Mouse (Mus musculus) skeletal muscle tissue, adult 2 months (tissue): ENCODE measurements around the gene Opcml.

ENCODE experiments used
- DNase-seq: peaks from one replicate; pipeline ENCODE4 v3.0.0-alpha.2; 2012; ENCODE audit warnings: low read depth, low spot score

Opcml gene

DNA sequence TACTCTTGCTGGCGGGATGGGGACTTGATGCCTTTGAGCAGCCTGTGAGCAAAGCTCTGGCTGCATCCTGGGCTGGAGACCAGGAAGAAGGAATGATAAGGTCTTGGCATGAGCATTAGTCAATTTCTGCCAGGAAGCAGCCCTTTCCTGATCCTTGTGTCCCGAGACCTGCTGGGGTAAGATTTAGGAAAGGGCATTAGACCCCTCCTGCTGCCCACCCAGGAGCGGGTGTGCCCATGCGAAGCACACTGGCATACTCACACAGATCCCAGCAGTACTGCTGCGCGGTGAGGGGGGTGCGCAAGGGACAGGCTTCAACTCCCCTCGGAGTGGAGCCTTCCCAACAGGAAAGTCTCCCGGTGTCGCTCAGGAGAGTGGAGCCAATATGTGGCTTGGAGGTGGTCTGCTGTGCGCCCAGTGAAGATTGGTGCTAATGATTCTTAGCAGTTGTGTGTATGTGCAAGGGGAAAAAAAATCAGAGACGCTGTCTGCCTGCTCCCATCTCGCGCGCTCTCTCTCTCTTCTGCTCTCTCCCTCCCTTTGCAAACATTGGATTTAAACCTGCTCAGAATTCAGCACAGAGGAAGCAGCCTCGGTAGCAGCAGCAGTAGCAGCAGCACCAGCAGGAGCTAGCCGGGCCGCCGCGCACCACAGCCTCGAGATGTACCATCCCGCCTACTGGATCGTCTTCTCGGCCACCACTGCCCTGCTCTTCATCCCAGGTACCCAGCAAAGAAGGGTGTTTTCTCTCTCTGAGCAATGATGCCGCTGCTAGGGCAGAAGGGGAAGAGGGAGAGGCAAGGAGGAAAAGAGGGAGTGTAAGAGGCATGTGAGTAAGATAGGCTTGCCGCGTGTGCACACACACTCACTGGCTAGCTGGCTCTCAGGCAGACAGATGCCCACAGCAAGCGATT lies at the start of gene Opcml:
Gene Opcml (plus strand): TSS at position 51 of the 914 bp plus-strand sequence.
- no peak for DNase-seq

DNA sequence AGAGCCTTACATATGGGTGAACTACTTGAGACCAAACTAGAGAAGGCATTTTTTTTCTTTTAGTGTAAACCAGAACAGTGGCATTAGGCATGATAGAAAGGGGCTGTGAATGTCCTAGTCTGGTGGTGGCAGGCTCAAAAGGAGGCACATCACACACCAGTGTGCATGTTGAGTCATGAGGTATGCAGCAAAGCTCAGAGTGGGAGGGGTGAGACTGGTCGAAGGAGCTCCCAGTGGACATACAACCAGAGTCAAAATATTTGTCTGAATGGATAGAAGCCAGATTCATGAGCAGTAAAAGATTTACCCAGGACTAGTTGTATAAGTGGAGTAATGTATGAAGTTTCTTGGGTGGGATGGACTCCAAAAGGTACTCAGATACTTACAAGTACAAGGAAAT lies 31.9 kb upstream of the Opcml start:
- DNase-seq: no peak

DNA sequence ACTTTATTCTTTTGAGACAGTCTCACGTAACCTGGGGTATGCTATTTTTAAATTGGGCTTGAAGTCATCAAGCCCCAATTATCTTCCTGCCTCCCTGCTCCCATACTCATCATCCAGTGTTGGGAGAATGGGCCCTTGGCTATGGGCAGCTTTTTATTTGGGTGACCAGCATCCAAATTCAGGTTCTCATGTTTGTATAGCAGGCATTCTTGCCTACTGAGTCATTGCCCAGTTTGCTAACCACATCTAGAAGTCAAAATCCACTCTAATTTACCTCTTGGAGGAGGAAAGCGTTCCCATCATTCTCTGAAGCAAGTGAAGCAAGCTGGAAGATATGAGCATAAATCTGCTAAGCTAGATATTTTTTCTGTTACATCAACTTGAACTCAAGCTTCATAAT lies 29.4 kb upstream of the Opcml start:
- DNase-seq: no peak

DNA sequence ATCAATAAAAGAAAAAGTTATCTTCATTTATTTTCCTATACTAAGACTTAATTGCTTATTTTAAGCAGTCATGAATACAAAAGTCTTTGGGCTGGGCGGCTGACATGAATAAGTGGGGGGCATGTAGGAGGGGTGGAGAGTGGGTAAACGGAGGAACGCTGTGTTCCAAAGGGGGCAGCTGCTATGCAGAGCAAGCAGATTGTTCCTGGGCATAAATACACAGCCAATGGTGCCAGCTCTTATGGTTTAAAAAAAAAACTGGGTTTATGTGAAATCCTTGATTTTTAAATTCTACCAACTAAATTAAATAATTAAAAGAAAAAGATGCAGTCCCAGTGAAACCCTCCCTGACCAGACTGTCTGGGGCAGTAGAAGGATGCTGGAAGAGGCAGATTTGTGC lies 24.1 kb upstream of the Opcml start:
- no peak for DNase-seq

DNA sequence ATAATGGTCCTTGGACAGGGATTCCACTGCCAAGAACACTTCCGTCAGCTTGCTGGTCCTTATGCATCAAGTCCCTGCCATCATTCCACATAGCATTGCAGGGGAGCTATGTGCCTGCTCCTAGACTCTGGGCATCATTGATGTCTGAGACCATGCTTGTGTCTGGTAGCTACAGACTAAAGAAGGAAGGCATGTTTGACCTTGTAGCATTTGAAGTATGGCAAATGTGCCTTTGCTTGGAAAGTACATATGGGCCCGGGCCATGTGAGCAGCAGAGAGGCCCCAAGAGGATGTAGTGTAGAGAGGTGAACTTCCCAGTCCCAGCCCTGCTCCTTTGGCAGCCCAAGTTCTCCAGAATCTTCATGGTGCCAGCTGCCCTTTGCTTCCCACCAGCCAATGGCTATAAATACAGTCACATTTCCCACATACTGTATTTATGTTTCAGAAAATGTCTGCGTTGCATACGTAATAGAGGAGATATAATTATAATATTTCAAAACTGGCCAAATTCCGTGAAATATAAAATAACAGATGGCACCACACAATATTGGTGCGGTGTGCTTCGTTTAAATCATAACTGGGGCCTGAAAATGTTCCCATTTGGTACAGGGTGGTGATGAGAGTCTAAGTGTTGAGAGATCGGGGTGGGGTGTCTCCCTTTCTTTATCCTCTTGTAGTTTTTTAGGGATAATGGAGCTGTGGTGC lies 23.2 kb upstream of the Opcml start:
- no peak for DNase-seq

DNA sequence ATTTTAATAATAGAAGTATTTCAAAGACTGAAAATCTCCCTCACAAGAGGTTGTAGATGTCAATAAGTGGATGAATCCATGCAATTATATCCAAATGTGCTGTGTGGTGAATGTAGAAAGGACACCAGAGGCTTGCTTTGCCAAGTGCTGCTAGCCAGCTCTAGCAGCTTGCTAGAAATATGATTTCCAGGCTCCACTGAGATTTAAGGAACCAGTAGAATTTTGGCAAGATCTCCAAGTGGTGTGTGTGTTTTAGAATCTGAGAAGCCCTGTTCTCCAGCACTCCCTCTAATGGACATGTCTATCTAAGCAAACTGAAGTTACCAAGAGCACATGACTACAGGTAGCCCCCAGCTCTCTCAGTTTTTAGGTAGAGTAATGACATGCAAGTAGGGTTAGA lies 21.8 kb upstream of the Opcml start:
- DNase-seq: no peak

DNA sequence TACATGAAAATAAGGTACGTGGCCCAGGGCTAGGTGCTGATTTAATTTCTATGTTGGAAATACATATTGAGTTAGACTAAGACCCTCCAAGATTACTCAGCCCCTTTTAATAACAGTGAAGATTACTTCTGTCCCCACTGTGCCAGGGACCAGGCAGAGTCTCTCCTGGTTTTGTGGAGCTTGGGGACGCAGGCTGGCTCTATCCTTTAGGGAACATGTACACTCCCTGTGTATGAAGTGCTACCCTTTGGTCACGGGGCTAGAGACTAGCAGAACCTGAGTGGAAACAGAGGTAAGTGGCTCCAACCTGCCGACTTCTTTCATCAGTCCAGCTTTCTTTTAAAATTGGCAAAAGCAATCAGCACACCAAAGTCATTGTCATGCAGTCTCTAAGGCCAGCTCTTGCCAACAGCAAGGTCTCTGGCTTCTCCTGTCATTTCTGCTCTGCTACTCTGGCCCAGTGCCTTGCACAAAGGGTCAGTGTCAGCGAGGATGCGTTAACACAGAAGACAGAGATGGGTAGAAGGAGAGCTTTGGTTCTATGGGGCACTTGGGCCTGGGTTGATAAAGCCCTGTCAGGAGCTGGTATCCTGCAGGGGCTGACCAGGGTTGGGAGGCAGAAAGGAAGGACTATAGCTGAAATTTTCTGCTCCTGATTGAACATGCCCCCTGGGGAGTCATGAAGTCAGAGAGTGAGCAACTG lies 9.1 kb upstream of the Opcml start:
- no peak for DNase-seq

DNA sequence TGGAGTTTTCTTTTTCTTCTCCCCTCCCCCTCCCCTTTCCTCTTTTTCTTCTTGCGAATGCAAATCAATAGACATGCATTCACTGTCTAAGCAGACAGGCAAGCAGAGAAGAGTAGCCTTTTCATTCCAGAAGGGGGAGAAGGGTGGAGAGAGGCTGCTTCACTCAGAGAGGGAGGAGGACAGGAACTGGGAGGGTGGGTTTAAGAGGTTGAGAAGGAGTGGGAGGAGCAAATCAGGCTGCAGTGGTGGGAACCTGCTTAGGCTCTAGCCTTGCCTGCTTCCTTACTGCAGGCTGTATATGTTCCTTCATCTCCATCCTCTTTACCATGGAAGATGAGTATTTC lies 8.6 kb upstream of the Opcml start:
- no peak for DNase-seq

DNA sequence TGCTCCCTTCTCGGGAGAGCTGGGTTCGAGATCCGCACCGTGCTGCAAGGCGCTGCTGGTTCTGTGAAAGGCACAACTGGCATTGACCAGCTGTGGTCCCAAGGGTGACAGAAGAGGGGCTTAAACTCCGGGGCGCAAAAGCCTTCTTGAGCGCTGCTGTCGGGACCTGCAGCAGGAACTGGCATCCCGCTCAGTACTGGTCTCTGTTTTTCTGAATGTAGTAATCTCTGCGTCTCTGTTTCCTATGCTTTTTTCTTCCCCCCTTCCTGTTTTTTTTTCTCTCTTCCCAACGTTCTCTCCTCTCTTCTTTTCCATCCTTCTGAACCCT lies 1.0 kb downstream of the Opcml start:
- no peak for DNase-seq

DNA sequence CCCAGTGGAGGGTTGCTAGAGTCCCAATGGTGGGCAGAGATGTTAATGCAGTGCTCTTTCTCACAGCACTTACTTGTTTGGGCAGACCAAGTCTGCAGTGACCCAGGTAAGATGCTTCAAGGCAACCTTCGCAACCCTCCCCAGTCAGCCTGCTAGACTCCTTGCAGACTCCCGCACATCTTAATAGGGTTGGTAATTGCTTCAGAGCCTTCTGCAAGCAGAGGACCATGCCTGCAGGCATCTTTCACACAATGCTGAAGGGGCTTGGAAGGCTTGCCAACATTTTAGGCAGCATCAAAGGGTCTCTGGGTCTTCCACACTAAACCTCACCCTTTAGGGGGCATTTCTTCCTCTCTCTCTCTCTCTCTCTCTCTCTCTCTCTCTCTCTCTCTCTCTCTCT lies 1.7 kb downstream of the Opcml start:
- DNase-seq: no peak

DNA sequence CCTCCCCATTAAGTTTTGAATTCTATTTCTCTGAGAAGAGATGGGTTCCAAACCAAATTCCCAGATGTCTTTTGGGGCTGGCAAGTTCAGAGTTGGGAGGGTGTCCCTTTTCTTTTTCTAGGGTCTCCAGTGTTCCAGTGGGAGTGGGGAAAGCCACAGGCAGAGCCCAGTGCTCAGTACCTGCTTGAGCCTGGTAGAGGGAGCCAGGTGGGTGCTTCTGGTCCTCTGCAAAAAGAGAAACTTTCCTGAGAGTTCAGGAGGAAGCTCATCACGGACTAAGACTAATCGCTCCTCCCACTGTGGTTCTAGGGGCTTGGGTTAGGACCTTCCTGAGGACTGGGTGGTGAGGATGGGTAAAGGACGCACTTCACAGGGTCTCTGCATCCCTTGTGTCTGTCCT lies 2.4 kb downstream of the Opcml start:
- no peak for DNase-seq

DNA sequence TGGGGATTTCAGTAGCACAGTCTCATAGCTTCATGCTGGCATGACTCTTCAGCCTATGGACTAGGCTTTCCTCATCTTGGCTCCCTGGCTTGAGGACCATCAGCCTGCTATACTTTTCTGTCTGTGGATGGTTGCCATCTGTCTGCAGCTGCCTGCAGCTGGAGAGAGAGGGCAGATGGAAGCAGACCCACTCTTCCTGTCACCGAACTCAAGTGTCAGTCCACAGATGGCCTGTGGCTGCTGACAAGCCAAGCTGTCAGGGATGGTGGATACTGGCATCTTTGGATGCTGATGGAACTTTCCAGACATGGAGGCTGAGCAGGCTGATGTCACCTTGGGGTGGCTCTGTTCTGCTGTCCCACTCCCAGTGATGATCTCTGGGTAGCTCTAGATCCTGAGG lies 6.0 kb downstream of the Opcml start:
- DNase-seq: no peak

DNA sequence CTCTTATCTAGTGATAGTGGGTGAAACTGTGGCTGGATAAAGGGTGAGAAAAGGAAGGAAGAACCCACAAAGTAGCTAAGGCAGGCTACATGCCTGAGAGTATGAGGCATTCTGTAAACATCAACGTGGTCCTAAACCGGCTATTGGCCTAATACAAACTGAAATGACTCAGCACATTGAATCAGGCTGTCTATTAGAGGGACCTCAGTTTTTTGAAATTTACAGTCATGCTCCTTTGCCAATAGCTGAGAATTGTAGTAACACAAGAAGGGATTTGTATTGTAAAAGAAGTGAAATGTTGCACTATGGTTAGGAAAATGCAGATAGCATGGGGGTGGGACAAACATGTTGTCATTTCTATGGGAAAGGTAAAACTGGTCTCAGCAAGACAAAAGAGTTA lies 10.4 kb downstream of the Opcml start:
- DNase-seq: no peak

DNA sequence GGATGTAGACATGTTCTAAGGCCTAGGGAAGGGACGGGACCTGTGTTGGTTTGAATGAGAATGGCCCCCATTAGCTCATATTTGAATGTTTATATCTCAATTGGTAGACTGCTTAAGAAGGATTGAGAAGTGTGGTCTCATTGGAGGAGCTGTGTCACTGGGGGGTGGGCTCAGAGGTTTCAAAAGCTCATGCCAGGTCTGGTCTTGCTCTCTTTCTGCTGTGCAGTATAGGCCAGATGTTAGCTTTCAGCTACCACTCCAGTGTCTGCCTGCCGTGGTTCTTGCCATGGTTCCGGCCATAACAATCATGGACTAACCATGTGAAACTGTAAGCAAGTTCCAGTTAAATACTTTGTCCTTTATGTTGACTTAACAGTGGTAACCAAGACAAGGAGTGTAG lies 11.2 kb downstream of the Opcml start:
- no peak for DNase-seq

DNA sequence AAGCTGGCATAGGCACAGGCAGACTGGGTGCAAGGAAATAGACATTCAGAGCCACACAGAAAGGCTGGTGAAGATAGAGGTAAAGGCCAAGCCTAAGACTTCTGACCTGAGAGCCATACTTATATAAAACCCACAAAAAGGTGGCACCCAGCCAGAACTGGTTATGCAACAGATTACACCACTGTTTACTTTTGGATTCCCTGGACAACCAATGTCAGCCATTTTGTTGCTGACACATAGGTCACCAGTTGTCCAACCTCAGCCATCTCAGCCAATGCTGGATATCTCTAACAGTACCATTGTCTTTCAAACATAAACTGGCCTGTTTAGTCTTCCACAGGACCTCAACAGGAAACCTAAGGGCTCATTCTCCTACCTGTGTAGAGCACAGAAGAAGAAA lies 11.8 kb downstream of the Opcml start:
- no peak for DNase-seq

DNA sequence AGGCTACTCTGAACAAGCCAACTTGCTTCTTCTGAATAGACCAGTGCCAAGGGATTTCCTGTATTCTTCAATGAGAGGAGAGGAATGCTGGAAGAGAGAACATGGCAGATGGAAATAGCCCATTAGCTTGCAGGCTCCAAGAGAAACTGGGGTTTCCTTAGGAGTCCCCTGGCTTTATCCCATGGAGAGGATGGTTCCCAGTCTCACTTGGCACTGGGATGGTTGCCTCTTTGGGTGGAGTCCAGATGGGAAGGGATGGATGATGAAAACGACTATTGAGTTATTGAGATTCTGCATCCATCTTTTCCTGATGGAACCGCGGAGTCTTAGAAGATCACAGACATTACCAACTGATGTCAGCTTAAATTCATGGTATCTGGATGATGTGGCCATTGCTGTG lies 13.9 kb downstream of the Opcml start:
- no peak for DNase-seq

DNA sequence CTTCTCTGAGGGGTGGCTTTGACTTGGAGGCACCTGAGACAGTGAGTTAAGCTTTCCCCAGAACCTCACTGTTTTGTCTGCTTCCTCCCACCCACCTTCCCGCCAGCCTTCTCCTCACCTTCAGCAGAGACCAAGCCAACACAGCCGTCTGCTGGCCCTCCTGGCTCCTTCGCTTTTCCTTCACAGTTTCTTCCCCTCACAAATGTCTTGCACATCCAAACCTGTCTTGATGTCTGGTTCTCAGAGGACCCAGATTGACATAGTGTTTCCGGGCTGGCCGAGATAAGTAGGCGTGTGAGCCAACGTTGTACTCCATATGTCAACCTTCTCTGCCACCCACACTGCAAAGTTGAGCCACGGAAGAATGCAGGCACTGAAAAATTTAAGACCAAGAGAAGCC lies 19.2 kb downstream of the Opcml start:
- no peak for DNase-seq

DNA sequence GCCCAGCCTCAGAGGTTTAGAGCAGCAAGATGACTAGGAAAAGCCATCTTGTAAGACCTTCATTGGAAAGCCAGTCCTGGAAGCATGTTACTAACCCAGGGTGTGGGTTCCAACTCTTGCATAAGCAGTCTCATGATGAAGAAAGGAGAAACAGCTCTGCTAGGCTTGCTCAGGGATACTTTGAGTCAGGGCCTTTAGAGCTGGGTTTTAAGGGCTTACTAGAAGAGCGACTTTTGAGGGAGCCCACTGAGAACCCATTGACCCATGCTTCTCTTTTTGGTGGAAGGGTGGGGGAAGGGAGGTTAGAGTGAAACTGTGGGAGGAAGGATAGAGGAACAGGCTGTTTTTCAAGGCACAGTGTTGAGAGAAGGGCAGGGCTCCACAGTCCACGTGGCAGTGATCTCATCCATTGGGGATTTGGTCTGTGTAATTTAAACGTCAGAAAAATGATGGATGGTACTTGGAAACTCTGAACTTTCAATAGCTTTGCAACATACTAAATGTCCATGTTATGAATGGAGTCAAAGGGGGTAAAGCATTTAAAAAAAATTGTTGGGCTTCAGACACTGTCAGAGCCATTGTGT lies 22.7 kb downstream of the Opcml start:
- peak; percentile 56 for DNase-seq

DNA sequence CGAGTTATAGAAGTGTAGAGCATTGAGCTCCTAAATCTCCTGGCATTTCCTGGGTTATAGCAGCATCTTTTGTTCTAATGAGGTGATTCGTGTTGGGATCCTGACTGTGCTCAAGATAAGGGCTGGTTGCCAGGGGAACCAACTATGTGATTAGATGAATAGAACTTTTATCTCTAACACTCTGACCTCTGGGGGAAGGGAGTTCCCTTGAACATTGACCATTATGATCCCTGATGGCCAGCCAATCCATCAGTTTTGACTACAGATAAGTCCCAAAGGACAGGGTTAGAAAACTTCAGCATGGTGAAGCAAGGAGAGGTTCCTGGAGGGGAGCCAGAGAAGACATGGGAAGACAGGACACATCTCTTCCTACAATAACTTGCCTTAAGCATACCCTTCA lies 23.6 kb downstream of the Opcml start:
- DNase-seq: peak; percentile 46

DNA sequence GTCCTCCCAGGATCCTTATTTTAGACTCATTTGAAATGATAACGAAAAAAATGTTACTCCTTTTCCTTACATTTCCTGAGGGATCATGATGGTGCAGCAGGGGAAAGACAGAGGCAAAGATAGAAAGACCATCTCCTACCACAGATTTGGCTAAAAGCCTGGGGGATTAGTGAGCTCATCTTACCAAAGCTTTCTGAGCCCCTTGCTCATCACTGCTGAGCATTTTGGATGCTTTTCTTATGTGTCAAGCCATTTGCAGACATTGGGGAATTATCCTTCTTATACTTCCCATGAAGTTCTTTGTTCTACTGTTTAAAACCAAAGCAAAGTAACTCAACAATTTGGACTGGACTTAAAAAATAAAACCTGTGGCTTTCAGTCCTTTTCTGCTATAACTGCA lies 30.6 kb downstream of the Opcml start:
- no peak for DNase-seq

DNA sequence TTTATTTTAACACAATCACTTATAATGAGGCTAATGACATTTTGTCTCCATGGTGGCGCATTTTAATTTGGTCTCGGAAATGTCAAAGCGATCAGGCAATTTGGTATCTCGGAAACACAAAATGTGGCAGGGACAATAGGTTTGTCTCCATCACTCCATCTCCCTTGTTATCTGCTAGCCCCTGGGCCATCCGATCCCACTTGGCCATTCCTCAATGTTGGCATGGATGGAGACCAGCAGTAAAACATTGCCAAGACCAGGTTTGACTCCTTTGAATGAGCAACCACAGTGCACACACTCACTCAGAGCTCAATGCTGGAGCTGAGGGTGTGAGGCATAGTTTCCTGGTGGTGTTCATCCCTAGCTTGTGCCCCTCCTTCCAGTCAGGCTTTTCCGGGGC lies 32.1 kb downstream of the Opcml start:
- no peak for DNase-seq

DNA sequence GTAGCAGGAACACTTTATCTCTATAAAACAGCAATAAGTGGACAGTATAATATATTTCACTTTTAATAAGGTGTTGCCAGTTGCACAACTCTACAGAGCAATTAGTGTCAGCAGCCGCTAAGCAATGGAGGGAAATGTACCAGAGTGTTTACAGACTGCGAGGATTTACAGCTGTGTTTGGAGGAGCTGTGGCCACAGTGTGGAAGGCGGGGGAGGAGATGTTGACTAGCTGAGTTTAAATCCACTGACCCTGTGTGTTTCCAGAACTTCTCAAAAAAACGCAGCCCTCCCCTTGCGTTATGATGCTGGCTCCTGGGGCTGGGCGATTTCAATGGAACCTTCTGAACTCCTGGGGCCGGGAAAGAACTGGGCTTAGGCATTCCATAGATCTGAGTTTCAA lies 33.8 kb downstream of the Opcml start:
- DNase-seq: no peak

DNA sequence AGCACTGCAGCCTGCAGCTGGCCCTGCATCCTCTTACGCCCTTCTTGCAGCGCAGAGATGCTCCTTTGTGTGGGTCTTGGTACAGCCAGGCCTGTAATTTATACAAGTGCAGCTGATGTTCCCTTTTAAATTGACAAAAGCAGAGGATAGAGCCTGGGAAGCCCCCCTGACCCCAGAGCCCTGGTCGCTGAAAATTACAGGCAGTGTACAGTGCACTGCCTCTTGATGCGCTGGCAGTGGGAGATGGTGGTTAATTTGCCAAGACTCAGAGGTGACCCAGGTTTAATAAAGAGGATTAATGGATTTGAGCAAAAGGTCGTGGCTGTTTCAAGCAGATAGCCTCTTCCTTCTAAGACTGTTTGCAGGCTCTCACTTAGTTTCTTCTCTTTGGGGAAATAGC lies 39.9 kb downstream of the Opcml start:
- DNase-seq: no peak
